Mouse (Mus musculus): Measurements from ENCODE around the gene Nacc2.

DNA sequence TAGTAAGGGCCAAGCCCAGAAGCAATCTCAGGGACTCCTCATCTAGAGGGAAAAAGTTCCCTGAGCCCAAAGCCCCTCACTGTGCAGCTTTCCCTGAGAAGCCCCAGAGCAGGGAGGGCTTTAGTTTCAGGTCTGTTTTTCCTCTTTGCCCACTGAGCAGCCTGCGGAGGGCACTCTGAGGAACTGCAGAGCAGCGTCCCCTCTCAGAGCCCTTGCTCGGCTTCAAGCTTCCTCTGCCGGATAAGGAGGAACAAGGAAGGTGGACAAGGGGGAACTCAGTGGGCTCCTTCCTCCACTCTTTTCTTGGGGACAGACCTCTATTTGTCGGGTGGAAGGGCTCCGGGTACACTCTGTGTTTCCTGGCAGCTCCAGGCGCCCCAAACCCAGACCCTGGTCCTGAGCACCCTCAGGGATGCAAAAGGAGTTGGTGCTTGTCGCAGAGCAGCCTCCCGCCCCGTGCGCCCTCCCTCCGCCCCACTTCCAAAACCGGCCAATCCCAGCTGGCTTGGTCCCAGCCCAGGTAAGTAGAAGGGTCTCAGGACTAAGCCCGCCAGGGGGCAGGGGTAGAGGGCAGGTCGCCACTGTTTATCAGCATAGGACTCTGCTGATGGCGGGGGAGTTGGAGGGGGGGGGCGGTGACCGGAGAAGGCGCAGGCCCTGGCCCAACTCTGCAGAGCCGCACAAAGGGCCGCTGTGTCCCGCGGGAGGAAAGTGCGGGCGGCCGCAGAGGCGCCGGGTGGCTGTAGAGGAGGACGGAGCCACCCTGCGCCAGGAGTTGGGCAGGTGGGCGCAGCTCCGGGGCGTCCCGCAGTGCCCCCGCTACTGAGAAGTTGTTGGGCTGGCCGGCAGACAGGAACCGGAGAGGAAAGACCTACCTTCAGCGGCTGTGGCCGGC lies 31.9 kb downstream of the Nacc2 start:
- TF ChIP-seq POLR2AphosphoS2 (IDR thresholded peaks at IDR 0.05; ENCODE audit: insufficient read length, low read depth) (no peak), TCF12 (IDR thresholded peaks at IDR 0.05; ENCODE audit: insufficient read depth, poor library complexity, severe bottlenecking) (no peak), E2F4 (IDR thresholded peaks at IDR 0.05; ENCODE audit: insufficient read depth) (no peak), POLR2A (IDR thresholded peaks at IDR 0.05; ENCODE audit: insufficient read length, low read depth) (no peak), MAX (IDR thresholded peaks at IDR 0.05; ENCODE audit: low read depth) (no peak), MYOD1 (IDR thresholded peaks at IDR 0.05; ENCODE audit: control insufficient read depth in 1 of 3, insufficient read length in 2 of 3, low read depth in 2 of 3) (no peak), MYOG (IDR thresholded peaks at IDR 0.05; ENCODE audit: control insufficient read depth in 1 of 3, insufficient read depth in 1 of 3, insufficient read length in 2 of 3, low read depth in 2 of 3) (no peak), USF1 (IDR thresholded peaks at IDR 0.05; ENCODE audit: low read depth) (no peak), REST (IDR thresholded peaks at IDR 0.05; ENCODE audit: insufficient read depth, insufficient read length) (no peak), CEBPB (IDR thresholded peaks at IDR 0.05; ENCODE audit: insufficient read depth, poor library complexity, severe bottlenecking) (no peak), TCF3 (IDR thresholded peaks at IDR 0.05; ENCODE audit: insufficient read length, low read depth) (no peak), SRF (IDR thresholded peaks at IDR 0.05; ENCODE audit: control insufficient read depth, insufficient read length, low read depth) (no peak)
